Mouse (Mus musculus): Measurements from ENCODE around the gene Krt19.

Krt19 gene

DNA sequence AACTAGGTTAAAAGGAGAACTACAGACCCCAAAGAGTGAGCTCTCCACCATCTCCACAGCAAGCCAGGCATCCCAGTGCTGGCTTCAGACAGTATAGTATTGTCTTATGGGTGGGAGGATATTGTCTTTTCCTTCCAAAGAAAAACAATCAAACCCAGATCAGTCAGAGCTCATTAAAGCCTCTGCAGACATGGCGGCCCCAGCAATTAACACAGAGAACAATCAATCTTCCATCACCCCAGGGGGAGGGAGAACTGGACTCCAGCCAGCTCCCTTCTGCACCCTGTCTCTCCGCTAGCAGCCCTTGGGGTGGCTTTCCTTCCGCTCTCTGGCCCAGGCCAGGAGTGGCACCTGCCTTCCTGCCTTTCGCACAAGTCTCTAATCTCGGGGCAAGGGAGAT lies 10.8 kb downstream of the Krt19 start:
- DNase-seq (ENCODE audit: low spot score in 2 of 2), result peak in 1 of 2 experiments; percentile 32

DNA sequence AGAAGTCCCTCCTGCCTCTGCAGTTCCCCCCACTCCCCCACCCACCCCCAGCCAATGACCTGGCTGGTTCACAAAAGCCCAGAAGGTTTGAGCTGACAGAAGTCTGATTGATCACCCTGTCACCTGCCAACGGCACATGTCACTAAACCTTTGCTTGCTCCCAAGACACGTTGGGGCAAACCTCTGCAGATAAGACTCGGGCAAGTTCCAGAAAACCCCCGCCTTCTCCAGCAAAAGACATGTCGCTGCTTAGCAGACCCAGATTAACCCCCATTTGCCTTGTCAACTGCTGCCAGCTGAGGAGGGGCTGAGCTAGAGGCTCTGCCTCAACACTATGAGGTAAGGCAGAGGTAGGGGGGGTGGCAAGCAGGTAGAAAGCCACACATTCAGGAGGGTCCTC lies 11.9 kb downstream of the Krt19 start:
- no peak for DNase-seq (ENCODE audit: low spot score in 2 of 2)

DNA sequence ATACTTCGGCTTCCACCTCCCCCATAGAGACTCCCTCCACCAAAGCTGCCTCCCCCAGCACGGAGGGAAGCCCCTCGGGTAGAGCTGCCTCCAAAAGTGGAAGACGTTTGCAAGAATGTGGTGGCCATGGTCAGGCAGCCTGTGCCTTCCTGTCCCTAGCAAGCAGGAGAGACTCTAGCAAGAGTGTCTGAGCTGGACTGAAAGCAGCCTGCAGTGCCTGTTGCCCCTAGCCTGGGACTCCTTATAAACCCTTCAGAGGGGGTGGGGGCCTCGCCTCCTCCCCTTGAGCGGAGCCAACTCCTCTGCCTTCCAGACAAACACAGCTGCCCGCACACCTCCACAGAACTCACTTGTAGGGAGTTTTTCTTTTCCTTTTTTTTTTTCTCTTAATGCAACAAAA lies 12.7 kb downstream of the Krt19 start, which contains the start of gene Krt15:
Gene Krt15, minus strand, starts transcription at position 198 of the 400 bp plus-strand sequence.
- no peak for DNase-seq (ENCODE audit: low spot score in 2 of 2)

- no peak for DNase-seq (ENCODE audit: low spot score in 2 of 2)
These were observed 23.6 kb downstream of the Krt19 start for GRCm38 (mm10) chr11:100124901-100125300.

- DNase-seq (ENCODE audit: low spot score in 2 of 2), result no peak
These were observed 27.0 kb downstream of the Krt19 start, which contains the start of gene Krt13 for GRCm38 (mm10) chr11:100121466-100121865. Gene Krt13 (minus strand): TSS chr11:100121566.

- no peak for DNase-seq (ENCODE audit: low spot score in 2 of 2)
These were observed 28.1 kb downstream of the Krt19 start for GRCm38 (mm10) chr11:100120331-100120730.

- no peak for DNase-seq (ENCODE audit: low spot score in 2 of 2)
These were observed 34.8 kb downstream of the Krt19 start for GRCm38 (mm10) chr11:100113742-100114029.

DNA sequence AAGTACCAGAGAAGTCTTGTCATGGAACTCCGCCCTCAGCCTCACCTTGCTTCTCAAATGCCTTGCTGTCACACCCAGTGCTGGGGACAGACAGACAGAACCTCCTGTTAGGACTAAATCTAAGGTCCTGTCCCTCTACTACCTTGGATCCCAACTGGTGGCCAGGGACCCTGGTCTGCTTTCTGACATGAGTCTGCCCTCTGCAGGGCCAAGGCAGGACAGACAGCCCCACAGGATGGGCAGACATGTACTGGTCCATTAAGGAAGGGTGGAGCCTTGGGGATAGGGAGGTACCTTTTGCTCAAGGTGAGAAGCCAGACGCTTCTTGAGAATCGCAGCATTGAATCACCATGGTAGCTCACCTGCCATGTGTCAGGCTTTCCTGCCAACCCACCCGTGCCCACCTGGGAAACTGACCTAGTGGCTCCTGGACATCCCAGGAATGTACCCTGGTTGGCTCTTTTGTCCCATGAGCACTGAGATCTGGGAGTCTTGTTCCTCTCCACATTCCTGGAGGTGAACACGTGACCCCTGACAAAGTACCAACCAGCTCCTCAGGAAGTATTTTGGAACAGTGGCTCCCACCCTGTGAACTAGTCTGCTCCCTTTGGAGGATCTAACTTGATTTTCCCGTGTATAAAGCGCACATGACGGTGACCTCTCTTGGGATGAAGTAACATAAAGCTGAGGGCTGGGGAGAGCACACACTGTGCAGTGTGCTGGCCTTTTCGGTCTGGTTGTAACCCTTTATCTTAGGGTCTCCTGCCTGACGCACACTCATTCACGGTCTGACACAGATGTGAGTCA lies 35.3 kb downstream of the Krt19 start:
- no peak for DNase-seq (ENCODE audit: low spot score in 2 of 2)

- no peak for DNase-seq (ENCODE audit: low spot score in 2 of 2)
These were observed 42.8 kb downstream of the Krt19 start, which contains the start of gene Krt36 for GRCm38 (mm10) chr11:100105576-100106122. Gene Krt36 (minus strand): TSS chr11:100105626.

DNA sequence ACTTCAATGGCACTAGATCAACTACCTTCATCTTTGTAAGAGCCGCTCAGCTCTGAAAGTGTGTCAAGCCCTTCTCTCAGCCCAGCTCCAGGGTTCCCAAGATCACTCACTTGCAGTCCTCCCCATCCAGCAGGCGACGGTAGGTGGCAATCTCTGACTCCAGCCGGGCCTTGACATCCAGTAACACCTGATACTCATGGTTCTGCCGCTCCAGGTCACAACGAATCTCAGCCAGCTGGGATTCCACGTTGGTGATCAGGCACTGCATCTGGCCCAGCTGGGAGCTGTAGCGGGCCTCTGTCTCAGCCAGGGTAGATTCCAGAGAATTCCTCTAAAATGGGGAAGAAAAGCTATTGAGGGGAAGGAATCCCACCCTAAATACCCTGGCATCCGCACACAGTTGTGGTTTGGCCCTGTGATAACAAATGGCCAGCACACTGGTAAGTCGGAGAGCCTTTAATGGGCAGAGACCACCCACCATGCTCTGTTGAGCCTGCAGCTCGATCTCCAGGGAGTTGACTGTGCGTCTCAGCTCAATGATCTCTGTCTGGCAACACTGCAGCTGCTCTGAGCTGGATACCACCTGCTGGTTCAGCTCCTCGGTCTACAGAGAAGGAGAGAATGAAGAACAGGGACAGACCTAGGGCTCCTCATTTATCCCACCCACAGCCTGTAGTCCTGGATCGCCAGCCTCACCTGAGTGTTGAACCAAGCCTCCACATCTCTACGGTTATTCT lies 45.6 kb downstream of the Krt19 start:
- DNase-seq (ENCODE audit: low spot score in 2 of 2), result no peak

DNA sequence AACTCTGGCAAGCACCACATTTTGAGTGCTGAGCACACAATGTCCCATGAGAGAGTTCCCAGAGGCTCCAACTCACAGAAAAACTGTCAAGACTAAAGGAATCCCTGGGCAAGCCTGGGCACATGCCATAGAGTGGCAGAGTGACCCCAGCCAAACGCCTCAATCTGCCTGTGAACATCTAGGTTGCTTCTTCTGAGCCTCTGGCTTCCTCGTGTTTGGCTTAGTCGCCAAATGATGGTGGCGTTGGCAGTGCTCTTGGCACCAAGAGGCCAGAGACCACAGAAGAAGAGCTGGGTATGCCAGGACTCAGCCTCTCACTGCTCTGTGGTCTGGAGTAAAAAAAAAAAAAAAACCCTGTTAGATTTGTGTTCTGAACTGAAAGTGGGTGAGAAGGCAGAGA lies 48.1 kb downstream of the Krt19 start:
- DNase-seq (ENCODE audit: low spot score in 2 of 2), result peak in 1 of 2 experiments; percentile 28

DNA sequence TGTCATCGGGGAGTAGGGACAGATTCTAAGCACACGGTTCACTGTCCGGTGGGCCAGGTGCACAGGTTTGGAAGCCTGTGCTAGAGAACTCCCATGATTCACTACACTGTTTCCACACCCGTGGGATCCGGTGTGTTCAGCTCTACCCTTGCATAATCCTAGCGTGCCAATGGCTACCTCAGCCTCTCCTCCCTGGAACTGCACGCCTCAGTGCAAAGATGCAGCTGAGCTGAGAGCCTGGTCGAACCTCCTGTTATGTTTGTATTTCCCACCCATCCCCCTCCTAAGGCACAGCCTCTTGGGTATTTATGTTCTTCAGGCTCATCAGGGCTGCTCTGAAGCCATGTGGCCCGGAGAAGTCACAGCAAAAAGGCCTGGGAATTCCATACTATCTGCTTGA lies 50.6 kb downstream of the Krt19 start:
- no peak for DNase-seq (ENCODE audit: low spot score in 2 of 2)

- no peak for DNase-seq (ENCODE audit: low spot score in 2 of 2)
These were observed 52.3 kb downstream of the Krt19 start, which contains the start of gene Krt35 for GRCm38 (mm10) chr11:100096141-100096540. Gene Krt35 (minus strand): TSS chr11:100096241.
